Mouse (Mus musculus): ENCODE measurements around the gene Sdccag8. TPM values are rescaled to one million over a fixed set of nuclear protein-coding genes. Genes with fewer than 3 reads are reported as not detected.

The Sdccag8 gene
- polyA plus RNA-seq, 1 experiment: 7.2 TPM

DNA sequence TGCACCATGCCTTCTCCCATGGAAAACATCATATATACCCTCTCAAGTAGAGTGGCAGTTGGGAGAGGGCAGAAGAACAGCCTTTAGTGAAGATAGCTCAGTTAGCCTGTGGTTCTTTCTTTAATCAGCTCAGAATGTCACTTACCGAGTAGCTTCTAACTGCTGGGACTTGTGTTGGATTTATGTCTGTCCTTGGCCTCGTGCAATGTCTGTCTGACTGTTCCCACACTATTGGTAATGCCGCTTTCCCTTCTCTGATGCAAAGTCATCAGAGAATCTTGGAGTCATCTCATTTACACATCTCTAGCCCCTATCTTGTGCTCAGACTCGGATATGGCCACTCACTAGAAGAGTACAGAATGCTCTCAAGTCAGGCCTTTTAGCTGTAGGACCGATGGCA lies 128.7 kb downstream of the Sdccag8 start:
- DNase-seq (ENCODE audit: low spot score): no peak

DNA sequence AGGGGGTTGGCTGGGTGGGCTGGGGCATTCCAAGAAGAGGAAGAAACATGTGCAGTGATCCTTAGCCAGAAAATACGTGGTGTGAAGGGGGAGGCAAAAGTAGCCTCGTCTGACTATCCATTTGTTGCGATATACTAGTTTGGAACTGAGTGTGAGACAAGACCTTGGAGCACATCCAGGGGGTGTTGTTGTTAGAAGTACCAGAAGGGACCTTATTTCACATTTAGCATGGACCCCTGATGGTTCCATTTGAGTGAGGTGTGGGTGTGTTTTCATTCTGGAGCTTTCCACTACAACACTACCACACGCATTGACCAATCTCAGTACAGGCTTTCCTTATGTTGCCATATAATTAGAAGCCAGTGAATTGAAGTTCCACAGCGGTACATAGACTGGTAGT lies 129.5 kb downstream of the Sdccag8 start:
- DNase-seq (ENCODE audit: low spot score): no peak

DNA sequence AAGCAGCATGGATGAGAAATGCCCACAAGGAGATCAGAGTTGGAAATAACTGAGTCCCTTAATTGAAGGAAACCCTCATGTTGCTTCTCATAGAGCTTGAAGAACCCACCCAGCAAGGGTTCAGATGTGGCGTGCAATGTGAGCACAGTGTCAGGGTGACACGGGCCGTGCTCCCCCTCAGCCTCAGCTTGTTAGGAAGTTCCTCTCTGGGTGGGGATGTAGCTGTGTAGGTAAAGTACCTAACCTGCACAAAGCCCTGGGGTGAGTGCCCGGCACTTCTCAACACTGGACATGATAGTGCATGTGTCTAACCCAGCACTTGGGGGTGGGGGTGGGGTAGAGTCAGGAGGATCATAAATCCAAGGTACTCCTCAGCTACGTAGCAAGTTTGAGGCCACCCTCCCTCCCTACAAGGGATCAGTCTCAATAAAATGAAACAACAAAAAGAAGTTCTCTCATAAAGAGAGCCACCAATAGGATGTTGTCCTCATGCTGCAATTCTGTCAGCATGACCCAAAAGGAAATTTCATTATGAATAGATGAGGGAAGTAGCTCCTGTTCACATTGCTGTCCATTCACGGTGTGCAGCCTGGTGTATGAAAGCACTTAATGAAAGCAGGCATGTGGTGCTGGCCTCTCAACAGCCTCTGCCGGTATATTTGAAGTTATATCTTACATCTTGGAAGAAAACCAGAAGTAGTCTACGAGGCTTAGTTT lies 130.2 kb downstream of the Sdccag8 start:
- DNase-seq (ENCODE audit: low spot score): no peak

DNA sequence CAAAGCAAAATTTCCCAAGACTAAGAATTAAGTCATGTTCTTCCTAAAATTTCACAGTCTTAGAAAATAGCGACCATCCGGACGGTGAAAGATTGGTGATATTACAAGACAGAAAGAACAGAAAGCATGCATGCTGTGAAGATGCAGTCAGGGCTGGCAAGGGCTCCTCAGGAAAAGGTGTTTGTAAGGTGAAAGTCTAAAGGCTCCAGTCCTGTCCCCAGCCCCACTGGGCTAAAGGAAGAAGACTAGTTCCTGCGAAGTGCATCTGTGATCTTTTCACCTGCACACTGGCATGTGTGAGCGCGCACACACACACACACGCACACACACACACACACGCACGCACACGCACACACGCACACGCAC lies 130.7 kb downstream of the Sdccag8 start:
- DNase-seq (ENCODE audit: low spot score): no peak

DNA sequence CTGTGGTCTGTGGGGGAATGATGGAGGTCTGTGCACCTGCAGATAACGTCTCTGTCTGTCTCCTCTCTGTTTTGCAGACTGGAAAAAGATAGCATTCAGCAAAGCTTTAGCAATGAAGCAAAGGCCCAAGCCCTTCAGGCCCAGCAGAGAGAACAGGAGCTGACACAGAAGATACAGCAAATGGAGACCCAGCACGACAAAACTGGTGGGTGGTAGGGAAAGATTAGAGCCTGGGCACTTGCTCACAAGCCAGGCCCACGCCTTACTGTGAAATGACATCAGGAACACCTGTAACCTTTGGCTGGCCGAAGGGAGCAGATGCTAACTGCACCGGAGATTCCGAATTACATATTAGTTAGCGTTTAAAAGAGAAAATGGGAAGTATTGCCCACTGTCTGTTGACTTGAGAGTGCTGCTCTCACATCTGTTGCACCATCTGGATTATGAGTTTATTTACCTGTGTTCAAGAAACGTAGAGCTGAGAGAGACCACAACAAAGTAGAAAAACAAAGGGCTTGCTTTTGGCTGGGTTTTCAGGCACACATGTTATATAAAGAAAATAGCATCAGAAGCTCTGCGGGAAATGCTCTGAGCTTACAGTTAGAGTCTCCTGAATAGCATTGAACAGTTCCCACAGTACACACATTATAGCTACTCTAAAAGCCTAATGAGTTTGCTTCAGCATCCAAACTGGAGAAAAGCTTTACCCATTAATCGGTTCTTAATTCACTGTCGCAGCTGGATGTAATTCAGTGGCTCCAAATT lies 131.8 kb downstream of the Sdccag8 start:
- no peak for DNase-seq (ENCODE audit: low spot score)

DNA sequence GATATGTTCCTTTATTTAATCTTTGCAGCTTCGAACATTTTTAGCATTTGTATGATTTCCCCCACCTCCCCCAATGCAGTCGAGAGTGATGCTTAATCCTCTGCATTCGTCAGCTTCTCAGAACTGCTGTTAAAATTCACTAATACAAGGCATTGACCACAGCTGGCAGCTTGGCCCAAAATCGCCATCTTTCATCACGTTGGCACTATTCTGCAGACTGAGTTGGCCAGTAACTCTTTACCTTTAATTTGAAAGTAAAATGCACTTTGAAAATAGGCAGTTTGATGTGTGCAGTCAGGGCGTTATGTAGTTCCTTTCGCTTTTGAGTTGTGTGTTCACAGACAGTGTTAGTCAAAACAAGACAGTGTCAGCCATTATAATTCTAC lies 132.3 kb downstream of the Sdccag8 start:
- no peak for DNase-seq (ENCODE audit: low spot score)

DNA sequence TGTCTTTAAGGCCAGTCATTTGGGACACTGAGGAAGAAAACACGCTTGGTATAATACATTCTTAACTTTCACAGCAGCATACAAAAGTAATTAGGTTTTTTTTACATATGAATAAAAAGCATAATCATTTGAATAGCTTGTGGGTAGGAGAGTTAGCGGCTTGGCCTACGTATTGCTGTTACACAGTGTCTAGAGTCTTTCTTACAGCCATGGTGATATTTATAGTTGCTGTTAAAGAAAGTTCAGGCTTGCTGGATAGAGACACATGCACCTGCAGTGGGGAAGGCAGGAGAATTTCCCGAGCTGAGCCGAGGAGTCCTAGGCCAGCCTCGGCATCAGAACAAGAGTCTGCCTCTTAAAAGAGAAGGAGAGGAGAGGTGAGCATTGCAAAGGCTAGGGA lies 134.4 kb downstream of the Sdccag8 start:
- no peak for DNase-seq (ENCODE audit: low spot score)

DNA sequence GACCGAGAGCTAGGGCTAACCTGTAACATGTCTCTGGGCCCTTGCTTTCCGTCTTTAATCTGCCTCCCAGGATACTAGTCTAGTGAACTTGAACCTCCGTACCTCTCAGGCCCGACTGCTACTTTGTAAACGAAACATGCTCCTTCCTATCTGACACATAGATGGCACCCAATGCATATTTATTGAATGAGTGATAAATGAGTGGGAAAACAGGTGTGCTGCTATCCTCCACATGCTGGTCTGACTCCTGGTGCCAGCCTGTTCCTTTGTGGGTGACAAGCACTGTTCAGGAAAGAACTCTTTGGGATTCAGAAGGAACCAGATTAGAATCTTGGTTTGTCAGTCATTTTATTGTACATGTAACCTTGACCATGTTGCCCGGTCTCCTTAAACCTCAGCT lies 134.9 kb downstream of the Sdccag8 start:
- DNase-seq (ENCODE audit: low spot score): no peak

DNA sequence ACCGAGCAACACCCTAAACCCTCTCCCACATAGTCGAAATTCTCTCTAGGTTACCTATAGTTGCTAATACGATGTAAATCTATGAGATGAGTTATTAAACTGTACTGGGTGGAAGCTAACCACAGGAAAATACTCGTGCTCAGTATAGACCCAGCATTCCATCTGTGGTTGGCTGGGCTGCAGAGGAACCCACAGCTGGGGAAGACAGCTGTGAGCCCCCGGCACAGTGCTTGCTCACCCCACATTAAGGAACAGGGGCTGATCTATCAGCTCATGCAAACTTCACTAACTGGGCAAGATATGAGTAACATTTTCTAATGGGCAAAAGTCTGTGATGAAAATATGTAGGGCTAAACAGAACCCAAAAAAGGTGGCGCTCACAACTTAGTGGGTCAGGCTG lies 135.6 kb downstream of the Sdccag8 start:
- no peak for DNase-seq (ENCODE audit: low spot score)

DNA sequence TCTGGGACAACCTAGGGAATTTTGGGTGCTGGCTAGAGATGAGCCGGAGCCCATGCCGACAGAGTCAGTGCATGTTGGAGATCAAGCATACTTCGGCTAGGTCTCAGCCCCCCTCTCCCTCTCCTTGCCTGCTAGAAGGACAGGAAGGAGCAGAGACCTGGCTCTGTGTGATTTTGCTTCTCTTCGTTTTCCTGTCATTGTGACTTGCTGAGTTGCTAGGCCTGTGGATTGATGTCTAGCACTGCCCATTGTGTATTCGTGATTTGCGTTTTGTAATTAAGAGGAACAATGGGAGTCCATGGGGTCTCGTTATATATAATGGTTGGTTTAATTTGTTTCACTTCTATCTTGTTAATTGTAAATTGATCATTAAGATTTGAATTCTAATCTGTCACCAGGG lies 137.4 kb downstream of the Sdccag8 start:
- DNase-seq (ENCODE audit: low spot score): no peak

DNA sequence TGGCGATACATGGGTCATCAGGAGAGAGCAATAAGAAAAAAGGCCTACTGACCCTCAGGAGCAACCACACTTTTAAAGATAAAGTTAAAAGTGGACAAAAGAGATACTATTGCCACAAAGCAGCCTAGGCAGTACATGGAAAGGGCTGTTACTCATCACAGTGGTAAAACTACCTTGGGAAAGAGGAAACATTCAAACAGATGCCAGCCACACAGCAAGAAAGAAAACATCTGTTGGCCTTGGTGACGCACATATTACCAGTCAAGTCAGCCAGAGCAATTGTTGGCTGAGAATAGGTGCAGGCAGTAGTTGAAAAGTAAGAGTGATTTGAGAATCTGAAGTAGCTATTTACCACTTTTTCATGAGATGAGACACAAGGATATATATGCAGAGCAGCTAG lies 143.9 kb downstream of the Sdccag8 start:
- no peak for DNase-seq (ENCODE audit: low spot score)

DNA sequence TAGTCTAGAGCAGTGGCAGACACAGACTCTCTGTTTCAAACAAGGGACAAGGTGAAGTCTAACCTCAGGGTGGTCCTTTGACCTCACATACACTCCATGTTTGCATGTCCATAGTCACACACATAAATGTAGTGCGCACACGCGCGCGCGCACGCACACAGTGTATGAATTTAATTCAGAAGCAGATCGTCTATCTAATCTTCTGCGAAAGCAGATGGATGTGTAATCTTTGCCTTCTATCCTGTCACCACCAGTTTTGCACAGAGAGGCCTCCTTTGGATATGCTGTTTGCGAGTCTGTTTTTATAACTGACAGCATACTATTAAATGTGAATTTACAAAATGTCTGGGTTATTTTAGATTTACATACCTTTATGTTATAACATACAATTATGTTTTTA lies 147.3 kb downstream of the Sdccag8 start:
- no peak for DNase-seq (ENCODE audit: low spot score)

DNA sequence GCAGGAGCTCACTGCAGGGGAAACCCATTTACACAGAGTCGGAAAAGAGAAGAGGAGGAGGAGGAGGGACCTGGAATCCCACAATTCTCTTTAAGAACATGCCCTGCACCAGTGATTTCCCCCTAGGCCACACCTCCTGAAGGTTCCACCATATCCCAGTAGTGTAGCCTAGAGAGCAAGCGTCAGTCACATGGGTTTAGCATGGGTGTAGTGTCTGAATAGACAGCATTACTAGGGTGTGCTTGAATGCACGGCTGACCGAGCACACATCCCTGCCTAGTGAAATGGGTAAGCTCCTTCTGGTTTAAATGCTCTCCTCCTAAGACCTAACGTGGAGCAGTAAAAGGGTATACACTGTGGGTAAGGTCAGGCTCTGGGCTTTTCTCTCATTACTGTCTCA lies 148.4 kb downstream of the Sdccag8 start:
- no peak for DNase-seq (ENCODE audit: low spot score)

DNA sequence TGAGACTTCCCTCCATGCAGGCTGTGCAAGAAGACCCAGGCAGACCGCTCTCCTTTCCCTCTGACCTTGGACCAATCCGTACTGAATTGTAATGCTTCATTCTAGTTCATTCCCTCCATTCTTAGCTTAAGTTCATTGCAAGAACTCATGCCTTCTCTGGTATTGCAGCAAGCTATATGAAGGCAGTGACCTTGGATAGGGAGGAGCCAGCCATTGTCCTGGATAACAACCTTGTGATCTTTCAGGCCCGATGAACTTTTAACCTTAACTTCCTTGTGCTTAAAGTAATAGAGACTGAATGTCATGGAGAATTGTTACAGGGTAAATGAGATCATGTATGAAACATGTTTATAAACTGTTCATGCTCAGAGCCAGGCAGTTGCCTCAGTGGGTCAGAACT lies 152.8 kb downstream of the Sdccag8 start:
- no peak for DNase-seq (ENCODE audit: low spot score)

DNA sequence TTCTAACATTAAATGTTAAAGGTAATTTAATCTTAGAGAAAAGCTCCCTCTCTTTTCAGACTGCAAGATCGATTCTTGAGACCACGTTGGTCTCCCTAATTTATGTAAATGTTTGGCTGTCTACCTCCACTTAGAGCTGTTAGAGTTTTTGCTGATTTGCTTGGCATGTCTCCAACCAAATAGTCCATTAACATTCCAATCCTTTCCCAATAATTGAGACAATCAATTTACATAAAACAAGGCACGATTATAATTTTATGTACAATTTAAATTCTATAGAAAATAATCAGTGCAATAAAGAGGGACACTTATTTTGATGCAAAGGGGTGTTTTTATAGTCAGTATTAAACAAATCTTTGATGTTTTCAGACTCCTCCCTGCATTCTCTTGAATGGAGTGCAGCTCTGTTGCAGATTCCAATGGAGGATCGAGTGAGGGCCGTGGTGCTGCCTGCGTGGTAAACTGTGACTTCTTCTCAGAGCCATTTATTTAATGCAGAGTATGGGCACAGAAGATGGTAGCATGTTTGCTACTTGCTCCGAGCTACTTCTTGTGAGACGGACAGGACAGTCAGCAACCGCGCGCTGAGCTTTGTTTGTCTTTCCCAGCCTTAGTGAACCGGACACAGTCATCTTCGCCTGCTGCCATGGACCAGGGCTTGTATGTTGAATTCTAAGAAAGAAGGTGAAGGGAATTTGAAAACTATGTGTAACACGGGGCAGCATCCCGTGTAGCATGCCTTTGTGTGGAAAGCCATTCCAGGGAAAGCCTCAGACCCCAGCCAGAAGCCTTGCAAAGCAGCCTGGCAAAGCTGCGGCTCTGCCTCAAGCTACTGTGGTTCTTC lies 156.4 kb downstream of the Sdccag8 start:
- no peak for DNase-seq (ENCODE audit: low spot score)

DNA sequence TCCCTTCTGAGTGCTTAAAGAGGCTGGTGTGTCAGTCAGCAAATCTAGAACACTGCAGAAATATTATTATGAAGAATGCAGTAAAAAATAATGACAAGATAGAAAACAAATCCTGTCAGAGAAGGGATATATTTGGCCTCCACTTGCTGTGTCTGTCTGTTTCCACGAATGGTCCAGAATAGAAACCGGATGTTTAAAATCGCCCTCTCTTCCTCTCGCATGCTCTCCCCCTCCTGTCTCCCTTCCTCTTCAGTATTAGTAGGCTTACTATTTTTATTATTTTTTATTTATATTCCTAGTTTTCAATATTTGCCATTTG lies 157.0 kb downstream of the Sdccag8 start:
- DNase-seq (ENCODE audit: low spot score): no peak

DNA sequence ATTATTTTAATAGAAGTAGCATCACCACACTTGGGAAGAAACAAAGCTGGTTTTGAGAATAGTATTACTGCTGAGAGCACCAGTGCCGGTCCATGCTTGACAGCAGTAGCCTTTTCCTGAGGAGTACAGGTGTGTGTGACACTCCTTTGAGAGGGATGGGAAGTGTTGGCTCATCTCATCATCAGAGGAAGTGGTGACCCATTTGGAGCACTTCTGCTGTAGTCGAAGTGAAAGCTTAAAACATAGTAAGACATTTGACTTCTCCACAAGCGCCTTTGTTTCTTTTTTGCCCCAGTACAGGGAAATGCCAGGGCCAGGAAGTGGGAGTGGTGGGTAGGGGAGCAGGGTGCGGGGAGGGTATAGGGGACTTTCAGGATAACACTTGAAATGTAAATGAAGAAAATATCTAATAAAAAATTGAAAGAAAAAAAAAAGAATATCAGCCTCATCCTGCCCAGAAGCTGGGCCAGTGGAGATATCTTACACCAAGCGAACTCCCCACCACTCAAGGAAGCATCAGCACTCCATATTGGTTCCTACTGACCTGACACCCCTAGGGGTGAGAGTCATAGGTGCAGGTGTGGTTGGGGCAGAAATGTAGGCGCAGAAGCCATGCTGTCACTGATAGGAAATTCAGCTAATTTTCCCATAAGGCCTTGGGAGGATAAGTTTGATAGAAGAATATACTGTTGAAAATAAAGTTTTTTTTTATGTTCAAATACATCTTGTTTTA lies 159.1 kb downstream of the Sdccag8 start:
- DNase-seq (ENCODE audit: low spot score): no peak

DNA sequence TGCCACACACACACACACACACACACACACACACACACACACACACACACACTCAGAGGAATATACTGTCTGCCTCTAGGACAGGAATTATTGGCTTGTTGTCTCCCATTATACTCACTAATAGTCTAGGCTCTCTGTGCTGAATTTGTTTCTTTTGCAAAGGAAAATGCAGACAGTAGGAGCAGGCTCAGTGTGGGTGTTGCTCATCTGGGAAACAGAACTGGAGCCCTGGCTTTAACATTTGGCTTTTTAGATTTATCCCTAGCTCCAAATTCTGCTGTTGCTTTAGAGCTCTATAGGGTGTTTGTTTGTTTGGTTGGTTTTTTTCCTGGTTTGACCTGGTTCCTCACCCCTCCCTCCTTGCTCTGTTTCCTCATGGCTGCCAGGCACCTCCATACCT lies 164.8 kb downstream of the Sdccag8 start:
- DNase-seq (ENCODE audit: low spot score): no peak

DNA sequence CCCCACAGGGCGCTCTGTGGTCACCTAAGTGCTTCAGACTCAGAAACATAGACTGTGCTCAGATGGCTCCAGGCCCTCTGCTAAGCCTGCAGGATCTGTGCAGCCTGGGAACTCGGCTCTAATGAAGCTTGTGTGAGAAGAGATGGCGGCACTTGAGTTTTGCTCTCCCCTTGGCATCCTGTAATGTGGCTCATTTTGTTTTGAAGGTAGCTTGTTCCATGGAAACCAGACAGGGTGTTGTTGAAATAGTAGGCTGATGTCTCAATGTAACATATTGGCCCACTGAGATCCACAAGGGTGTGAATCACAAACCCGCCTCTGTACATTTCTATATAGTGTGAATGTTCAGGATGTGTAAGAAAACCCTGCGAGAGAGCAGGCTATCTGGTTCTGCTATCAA lies 165.7 kb downstream of the Sdccag8 start:
- DNase-seq (ENCODE audit: low spot score): no peak

DNA sequence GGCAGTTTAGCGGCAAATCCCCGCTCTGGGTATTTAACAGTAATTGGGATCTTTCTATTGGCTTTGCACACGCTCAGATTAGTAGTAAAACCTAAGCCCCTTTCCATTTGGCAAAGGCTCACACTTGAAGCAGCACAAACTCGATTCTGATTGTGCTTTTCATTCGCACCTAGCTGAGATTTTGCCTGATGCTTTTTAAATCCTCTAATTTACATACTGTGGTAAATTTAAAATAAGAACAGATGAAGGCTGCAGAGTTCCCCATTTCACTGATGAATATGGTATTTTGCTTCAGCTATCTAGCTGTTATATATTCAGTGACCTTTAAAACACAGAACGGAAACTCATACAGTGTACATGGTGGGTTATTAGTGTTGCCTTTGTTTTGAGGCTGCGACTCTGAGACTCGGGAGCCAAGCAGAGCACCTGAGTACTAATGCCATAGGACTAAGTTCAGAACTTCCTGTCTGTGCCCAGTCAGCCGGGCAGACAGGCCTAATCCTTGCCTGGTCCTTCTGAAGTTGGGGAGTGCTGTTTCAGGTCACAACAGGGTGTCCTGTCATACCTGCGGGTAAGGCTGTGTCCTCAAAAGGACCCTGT lies 166.4 kb downstream of the Sdccag8 start:
- no peak for DNase-seq (ENCODE audit: low spot score)

DNA sequence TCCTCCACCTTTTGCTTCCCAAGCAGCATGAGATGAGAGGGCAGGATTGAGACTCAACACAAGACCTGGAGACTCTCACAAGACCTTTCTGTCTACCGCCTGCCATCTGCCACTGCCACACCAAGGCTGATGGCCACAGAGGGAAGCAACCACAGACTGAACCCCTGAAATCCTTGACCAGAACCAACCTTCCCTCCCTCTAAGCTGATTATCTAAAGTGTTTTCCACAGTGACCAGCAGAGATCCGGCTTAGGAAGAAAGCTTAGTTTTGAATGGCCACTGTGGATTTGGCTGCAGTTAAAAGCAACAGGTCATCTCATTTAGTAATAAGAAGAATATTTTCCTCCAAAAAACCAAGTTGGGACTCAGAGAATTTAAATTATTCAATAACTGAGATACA lies 167.1 kb downstream of the Sdccag8 start:
- no peak for DNase-seq (ENCODE audit: low spot score)

DNA sequence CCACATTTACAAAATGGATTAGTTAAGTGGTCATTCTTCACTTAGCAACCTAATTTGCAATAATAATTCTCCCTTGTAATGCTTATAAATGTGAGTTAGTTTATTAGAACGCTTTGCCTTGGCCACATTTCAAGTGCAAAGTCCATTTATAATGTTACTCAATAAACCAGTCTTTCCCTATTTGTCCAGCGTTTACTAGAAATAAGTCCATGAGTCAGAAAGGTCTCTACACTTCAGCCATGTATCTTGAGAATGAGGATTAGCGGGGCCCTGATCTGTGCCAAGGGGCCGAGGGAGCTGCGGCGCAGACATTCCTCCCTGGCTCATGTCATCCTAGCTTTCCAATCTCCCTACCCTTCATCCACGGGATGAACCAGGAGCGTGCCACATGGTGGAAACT lies 168.2 kb downstream of the Sdccag8 start:
- DNase-seq (ENCODE audit: low spot score): no peak
